Mouse (Mus musculus) frontal cortex, adult (tissue): Measurements from ENCODE around the gene Slc4a1.

Experiments
- ATAC-seq: cut with Nextera tagmentation; 2 replicates; pipeline ENCODE4 v1.9.2; 2017; ENCODE audit warnings: mild to moderate bottlenecking, moderate library complexity, mixed read lengths; ENCODE audit not compliant: low TSS enrichment

The Slc4a1 gene

DNA sequence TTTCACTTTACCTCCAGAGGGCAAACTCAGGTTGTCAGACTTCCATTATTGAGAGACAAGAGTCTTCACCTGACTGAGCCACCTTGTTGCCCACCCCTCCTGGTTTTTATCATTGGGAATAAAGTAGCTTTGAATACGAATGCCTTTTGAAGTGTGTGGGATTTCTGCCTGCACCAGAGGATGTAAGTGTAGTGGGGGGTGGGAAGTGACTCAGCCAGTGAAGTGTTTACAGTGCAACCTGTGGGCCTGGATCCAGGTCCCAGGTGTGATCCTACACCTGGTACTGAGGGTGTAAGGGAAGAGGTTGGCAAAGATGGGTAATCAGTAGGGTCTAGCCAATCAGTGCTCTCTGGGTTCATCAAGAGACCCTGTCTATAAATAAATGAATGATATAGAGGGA is 42.5 kb downstream of the Slc4a1 start:
- ATAC-seq: no peak

DNA sequence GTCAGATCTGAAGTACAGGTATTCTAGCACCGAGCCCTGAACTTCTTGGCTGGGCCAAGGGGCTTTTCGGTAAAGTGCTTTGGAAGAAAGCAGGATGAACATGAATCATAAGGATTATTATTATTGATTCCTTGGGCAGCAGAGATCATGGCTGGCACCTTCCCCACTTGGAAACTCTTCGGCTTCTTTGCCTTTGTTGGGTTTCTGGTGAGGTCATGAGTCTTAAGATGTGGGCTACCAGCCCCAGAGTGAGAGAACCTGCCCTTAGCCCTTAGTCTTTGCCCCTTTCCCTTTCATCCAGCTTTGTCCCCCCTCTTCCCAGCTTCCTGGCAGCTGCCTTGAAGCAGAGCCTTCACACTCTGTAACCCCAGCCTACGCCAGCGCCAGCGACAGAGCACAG is 44.1 kb downstream of the Slc4a1 start:
- no peak for ATAC-seq

DNA sequence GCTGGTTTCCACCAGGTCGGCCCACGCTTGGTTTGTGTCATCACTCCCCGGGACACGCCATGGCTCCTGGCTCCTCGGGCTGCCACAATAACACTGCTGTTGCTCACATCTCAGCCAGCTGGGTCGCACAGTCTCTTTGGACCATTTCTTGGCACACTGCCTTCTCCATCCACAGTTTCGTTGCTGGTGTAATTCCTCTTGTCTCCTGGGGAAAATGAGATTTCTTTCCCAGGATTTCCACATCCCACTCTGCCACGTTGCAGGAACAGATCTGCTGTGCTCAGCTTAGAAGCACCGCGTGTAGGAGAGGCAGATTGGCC is 45.4 kb downstream of the Slc4a1 start:
- ATAC-seq: peak; percentile 22; the same call in 1 of the 2 replicates

GRCm38 (mm10) chr11:102319941-102320685 is 45.9 kb downstream of the Slc4a1 start:
- ATAC-seq: peak; percentile 70

DNA sequence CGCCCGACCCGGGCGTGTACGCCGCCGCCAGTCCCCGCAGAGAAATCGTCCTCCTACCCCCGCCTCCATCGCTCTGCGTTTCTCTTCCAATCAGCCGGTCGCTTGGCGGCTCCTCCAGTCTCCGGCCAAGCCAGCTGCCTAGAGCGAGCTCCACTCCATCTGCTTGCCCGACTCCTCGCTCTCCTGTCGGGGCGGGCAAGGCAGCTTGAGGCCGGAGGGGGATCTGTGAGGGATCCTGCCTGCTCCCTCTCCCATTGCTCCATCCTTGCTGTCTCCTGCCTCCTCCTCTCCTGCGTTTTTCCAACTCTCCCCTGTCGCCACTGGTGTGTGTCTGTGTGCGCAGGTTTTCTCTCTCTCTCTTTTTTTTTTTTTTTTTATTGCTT is 46.6 kb downstream of the Slc4a1 start, which contains the start of gene Ubtf:
Ubtf (minus strand) TSS at position 333 of the 383 bp plus-strand sequence.
- ATAC-seq: peak; percentile 28; the same call in 1 of the 2 replicates

DNA sequence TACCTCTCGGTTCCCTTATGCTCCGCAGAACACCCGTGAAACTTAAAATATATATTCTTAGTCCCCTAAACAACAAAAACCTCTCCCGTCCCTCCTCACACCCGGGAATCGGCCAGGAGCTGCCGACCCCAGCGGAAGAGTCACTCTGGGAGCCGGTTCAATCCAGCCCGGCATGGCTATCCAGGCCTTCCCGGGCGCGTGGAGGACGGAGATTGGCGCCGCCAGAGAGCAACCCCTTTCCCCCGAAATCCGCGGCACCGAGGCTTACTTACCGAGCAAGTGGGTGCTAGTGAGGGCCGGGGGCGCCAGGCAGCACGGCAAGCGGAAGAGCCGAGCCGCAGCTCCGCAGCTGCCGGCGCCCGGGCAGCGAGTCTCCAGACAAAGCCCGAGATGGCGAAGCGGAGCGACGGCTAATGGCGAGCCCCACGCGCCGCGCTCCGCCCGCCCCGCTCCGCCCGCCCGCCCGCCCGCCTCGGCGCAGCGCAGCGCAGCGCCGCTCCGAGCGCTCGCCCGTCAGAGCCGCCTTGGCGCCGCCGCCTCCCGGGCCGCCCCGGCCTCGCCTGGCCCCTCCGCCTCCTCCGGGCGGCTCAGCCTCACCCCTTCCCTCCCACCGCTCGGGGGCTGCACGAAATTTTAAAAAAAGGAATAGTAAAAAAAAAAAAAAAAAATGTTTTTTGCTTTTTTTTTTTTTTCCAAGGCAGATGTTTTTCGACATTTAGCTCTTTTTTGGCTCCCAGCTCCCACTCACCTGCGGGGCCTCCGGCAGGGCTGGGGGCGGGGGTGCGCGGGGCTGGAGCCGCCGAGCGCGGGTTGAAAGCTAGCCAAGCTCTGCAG is 47.2 kb downstream of the Slc4a1 start:
- ATAC-seq: no peak

DNA sequence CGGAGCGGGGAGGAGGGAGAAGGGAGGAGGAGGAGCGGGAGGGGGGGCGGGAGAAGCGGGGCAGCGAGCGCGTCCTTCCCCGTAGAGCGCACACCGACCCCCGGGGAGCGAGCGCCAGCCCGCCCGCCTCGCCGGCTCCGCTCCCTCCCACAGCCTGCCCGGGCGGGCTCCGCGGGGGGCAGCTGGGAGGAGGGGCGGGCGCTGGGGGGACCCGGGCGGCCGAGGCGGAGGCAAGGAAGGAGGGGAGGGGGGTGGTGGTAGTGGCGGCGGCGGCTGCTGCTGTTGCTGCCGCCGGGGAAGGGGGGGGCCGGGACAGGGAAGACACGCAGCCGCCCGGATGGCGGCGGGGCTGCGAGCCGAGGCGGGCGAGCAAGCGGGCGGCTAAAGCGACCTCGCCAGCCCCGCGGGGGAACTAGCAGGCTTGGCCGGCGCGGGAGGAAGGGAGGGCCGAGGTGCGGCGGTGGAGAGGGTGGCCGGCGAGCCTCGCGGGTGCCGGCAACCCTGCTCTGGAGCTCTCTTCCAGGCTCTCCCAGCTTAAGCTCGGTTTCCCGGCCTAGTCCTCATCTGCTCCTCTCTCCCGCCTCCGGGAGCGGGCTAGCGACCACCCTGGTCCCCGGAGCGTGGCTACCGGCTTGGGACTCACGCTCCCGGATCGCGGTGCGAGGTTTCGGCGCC is 48.0 kb downstream of the Slc4a1 start:
- ATAC-seq: no peak

DNA sequence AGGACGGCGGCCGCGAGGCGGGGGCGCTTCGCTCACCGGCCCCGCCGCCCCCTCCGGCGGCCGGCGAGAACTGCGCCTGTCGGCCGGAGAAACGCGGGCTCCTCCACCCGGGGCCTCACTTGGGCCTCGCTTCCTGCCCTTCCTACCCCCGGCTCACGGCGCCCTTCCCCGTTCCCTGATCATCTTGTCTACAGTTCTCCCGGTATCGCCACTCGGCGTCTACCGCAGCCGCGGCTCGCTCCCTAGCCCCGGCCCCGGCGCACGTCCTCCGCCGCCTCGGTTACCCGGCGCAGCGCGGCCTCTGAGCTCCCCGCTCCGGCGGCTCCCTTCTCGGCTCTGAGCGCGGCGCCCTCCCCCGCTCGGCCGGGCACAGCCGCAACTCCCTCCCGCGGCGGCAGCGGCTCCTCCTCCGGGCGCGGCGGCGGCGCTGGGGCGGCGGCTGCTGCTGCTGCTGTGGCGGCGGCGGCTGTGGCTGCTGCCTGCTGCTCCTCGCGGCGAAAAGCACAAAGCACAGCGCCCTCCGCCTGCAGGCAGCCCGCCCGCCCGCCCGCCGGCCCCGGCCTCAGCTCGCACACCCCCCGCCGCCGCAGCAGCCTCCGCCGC is 48.6 kb downstream of the Slc4a1 start:
- no peak for ATAC-seq

DNA sequence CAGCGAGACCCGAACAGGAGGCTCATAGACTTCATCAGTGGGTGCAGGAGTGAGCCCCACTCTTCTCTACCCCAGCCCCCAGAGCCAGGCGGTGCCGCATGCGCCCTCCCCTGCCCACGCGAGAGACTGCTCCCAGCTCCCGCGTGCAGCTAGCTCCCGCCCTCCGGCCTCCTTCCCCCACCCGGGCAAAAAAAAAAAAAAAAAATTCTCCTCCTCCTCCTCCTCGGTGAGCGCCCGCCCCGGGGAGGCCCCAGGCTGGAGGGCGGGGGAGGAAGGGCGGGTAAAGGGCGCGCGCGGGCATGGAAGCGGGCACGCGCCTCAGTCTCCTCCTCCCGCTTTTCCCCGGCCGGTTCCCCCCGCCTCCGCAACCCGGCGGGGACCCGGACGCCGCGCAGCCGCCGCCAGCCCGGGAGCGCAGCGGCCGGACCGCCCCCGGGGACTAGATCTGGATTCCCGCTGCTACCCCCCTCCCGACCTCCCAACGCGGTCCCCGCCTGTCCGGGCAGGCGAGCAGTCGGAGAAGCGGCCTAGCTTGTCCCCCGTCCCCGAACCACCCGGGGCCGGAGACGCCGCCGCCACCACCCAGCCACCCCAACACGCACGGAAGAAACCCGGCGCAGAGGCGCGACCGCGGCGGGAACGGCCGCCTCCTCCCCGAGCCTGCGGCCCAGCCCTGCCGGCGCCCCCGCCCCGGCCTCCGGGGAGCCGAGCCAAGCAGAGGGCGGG is 49.3 kb downstream of the Slc4a1 start:
- peak; percentile 18; the same call in 1 of the 2 replicates for ATAC-seq

DNA sequence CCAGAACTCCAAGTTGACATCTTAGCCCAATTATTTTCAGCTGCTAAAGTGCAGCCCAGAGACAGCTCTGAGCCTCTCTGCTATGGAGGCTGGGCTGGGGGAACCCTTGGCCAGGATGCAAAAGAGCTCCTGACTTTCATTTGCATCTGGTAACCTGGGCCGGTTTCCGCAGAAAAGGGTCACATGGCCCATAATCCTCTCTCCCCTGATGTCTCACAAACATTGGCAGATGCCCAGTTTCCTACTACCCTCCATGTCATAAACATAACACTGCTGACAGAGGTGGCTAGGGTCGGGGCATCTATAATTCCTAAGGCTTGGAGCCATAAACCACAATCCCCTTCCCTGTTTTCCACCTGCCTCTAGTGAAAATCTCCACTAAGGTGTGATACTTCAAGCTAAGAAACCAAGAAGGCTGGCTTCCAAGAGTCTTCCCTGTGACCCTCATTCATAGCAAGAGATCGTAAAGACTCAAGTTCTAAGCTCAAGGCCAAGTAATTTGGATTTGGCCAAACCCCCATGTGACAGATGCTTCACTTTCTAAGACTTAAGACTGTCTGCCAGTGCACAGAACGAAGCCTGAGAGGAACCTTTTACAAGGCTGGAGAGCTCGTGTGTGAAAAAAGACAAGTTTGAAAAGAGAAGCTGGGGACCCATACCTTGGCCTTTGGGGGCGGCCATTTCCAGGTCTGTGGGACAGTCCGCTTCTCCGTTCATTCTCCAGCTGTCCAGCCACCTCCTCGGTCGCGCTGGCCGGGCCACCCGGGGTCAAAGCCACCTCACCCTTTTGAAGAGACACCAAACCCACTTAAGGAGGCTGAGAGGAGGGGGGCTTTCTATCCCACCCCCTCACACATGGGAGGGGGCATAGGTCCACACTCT is 50.1 kb downstream of the Slc4a1 start:
- no peak for ATAC-seq

- no peak for ATAC-seq
These were observed 51.7 kb downstream of the Slc4a1 start for GRCm38 (mm10) chr11:102314321-102314720.

GRCm38 (mm10) chr11:102312586-102312985 is 53.4 kb downstream of the Slc4a1 start:
- ATAC-seq: no peak

DNA sequence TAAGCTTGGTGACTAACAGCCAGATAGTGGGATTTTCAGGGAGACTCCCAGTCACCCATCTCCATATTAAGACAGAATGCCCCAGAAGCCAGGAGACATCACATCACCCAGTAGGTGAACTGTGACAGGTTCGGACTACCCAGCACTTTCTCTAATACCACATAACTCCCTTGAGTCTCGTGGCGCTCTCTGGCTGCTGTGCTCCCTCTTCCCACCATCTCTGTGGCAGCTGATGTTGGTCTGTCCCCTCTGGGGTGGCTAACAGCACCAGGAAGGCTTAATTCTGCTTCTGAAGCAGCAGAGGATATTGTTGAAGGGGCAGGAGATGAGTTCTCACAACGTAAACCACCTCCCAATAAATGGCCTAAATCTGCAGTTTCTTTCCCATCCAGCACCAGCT is 54.0 kb downstream of the Slc4a1 start:
- no peak for ATAC-seq

DNA sequence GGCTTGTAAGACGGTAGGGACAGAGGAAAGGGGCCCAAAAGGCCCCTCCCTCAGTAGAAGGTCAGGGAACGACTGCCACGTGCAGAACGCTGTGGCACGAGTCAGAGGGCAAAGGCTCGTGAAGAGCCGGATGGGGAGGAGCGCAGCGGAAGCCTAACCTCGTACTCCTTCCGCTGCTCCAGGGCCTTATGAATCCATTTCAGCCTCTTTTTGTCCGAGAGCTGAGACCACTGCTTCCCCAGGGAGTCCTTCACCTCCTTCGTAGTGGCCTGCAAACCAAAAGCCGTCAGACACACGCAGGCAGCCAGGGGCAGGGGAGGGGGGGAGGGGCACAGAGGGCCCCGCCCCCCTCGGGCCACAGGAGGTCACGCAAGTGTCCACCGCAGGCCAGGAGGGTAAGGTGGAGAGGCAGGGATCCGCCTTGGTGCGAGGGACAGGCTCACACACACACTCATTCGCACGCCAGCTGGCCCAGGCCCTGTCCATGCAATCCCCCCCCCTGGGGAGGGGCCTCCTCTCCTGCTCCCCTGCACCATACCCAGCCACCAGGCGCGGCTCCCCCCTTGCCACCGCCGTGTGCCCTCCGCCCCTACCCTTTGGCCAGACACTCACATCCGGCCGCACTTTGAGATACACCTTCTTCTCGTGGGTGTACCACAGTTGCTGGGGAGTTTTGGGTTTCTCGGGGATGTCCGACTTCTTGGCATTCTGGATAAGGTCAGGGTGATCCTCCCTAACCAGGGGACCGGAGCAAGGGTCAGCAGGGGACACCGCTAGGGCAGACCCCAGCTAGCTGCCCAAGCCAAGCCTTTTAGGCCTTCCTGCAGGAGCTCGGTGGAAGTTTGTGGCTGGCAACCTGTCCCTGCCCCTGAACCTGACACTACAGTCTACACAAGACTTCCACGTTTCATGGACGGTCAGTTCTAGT is 55.0 kb downstream of the Slc4a1 start:
- no peak for ATAC-seq

DNA sequence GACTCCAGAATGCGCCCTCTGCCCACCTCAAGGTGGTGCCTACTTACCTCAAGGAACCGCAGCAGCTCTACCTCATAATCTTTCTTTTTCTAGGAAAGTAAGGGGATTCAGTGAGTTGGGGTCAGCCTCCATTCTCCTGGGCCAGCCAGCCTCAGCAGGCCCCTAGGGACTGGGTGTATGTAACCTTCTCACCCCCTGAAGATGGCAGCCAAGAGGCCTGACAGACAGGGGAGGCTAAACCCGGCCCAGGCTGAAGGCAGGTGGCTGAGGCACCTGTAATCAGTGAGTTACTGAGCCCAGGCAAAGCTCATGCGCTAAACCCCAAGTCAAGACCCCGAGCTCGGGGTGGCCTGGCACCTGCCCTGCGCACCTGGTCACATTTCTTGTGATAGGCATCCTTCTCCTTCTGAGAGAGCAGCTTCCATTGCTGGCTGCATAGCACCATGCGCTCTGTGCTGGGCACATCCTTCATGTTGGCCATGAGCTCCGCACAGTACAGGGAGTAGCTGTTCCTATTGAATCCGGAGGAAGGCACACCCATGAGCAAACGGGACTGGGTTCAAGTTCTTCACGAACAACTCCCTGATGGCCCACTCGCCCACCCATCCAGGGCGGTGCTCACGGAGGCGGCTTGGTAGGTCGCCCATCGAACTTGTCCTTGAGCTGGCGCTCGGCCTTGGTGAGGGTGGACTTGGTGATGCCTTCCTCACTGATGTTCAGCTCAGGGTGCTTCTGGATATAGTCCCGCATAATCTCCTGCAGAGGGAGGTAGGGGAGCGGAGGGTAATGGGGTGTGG is 56.0 kb downstream of the Slc4a1 start:
- no peak for ATAC-seq

- peak; percentile 94 for ATAC-seq
These were observed 57.0 kb downstream of the Slc4a1 start for GRCm38 (mm10) chr11:102308979-102309378.

GRCm38 (mm10) chr11:102308104-102308503 is 57.9 kb downstream of the Slc4a1 start:
- ATAC-seq: no peak

- ATAC-seq: no peak
These were observed 60.6 kb downstream of the Slc4a1 start for GRCm38 (mm10) chr11:102305359-102305758.

DNA sequence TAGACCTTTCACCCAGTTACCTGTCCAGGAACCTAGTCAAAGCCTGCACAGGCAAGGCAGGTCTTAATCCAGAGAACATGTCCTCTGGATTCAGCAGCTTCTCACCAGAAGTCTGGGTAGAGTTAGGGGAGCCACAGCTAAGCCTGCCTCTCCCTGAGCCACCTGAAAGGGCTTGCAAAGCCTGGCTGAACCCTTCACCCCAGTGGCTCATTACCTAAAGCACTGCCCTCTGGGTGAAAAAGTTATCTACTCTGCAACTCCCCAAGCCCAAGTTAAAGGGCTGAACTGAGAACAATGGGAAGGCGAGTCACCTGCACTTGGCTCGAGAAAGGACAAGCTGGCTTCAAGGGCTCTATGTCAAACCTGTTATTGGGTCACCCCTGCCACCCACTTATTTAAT is 61.9 kb downstream of the Slc4a1 start:
- ATAC-seq: no peak
